8 mouse cellular contexts compared by ENCODE assay signal in the genomic region with DNA sequence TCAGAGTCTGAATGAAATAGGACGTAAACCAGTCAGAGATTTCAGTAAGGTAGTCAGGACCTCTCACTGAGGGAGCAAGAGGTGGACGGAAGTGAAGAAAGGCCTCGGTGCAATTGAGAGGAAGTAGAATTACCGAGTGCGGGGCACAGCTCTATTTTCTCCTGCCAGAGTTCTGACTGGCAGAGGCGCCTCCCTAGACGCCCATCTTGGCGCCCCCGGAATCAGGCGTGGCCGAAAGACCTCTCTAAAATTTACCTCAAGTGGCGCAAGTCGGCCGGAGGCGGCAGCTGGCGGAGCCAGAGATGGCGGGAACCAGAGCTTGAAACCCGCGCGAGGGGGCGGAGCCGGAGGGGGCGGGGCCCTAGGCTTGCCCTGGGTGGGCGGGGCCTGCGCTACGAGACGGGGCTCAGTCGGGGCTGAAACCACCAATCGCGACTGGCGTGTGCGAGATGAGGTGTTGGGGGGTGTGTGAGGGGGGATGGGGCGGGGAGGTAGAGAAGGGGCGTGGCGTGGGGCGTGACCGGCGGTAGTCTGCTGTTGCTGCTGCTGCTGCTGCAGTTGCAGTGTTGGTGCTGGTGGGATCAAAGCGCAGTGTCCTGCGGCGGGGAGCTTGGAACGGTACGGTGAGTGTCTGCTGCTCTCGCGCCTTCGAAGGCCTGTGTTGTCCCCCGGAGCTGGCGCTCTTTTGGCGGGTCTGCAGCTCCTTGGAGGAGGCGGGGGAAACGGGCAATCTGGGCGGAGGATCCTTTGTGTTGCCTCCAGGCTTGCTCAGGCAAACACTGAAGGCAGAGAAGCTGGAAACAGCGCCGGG. TPM values are rescaled to one million over a fixed set of nuclear protein-coding genes. Genes with fewer than 3 reads are reported as not detected.
DNase-seq lines count a peak whose midpoint lies in the region; ATAC-seq lines count a peak whose summit lies in the region.

A gene (minus strand): TSS at position 334 of the 811 bp plus-strand sequence.
A gene (plus strand): TSS at position 413 of the 811 bp plus-strand sequence.

- DNase-seq in R1 (ENCODE audit: low read depth, low spot score): peak; percentile 96
- DNase-seq in cerebellum, postnatal 25 days: peak; percentile 95 to 98
- peak; percentile 80 to 91 for DNase-seq in frontal cortex, postnatal 25 days (ENCODE audit: low spot score in 2 of 2)
- DNase-seq in hindbrain, embryonic 14.5 days (ENCODE audit: low spot score): peak; percentile 95
- peak; percentile 88 for DNase-seq in left cerebral cortex, adult 11 months (ENCODE audit: low spot score)
- DNase-seq in lung, postnatal 4 days: peak; percentile 97
- DNase-seq in retina, postnatal 7 days (ENCODE audit: low read depth, low spot score): peak; percentile 93
- peak; percentile 88 for DNase-seq in urinary bladder, adult 2 months (ENCODE audit: low spot score)

- H3K27ac ChIP-seq in hindbrain, embryonic 14.5 days: peak within 1 kb of the TSS; percentile 93

- H3K4me2 ChIP-seq in hindbrain, embryonic 14.5 days (replicated peaks): peak within 1 kb of the TSS; percentile 86

- H3K36me3 ChIP-seq in hindbrain, embryonic 14.5 days (replicated peaks; ENCODE audit: control insufficient read depth, insufficient read depth): no peaks in the 10 kb centered on the region

- H3K4me1 ChIP-seq in hindbrain, embryonic 14.5 days (replicated peaks; ENCODE audit: control insufficient read depth, insufficient read depth, low read length): peaks cover 26% of the 10 kb centered on the region

- under 1% methylated on average over 51 of the region's 54 CpGs for WGBS in hindbrain, embryonic 14.5 days

- H3K9me3 ChIP-seq in hindbrain, embryonic 14.5 days (ENCODE audit: control insufficient read depth, low read length): no peaks in the 10 kb centered on the region

- peak within 1 kb of the TSS; percentile 51 for H3K4me3 ChIP-seq in hindbrain, embryonic 14.5 days (replicated peaks; ENCODE audit: low read length)

- no peaks in the 10 kb centered on the region for H3K27me3 ChIP-seq in hindbrain, embryonic 14.5 days (ENCODE audit: control insufficient read depth, insufficient read depth, low read length)

- ATAC-seq in hindbrain, embryonic 14.5 days (ENCODE audit: low FRiP score): peak; percentile 98

- peak within 1 kb of the TSS; percentile 74 for H3K9ac ChIP-seq in hindbrain, embryonic 14.5 days

RNA-seq across cellular contexts. Expression of the first gene that starts in this region (rescaled TPM):
- 7.5 and 8.6 TPM in 2 replicates for polyA plus RNA-seq in hindbrain, embryonic 14.5 days (2014; fragmentation: Nextera tagmentation; extraction: Ambion mirVana)
- 4.1 and 5.1 TPM in 2 replicates for polyA plus RNA-seq in urinary bladder, adult 2 months (2012; rRNA removed)

RNA-seq across cellular contexts. Expression of the second gene that starts in this region (rescaled TPM):
- polyA plus RNA-seq in hindbrain, embryonic 14.5 days (2014; fragmentation: Nextera tagmentation; extraction: Ambion mirVana): 178 and 212 TPM in 2 replicates
- 15.0 and 15.5 TPM in 2 replicates for polyA plus RNA-seq in urinary bladder, adult 2 months (2012; rRNA removed)

Comparison
In these comparisons a context has a peak if more than half of its experiments do, and no peak if none do; other contexts are left out.
1. Peak in every context shown above with its lines: DNase-seq, ATAC-seq, H3K4me3 ChIP-seq and H3K27ac ChIP-seq.
2. RNA of the second gene that starts in this region (polyA plus RNA-seq): 178 to 212 TPM in hindbrain, embryonic 14.5 days; 15.0 to 15.5 TPM in urinary bladder, adult 2 months; every median in the first group is over 10 times any median in the second.